Mouse (Mus musculus) neutrophil, adult 5-6 weeks (primary cell): ENCODE measurements around the gene Atp6v1f. TPM values are rescaled to one million over a fixed set of nuclear protein-coding genes. Genes with fewer than 3 reads are reported as not detected.
A peak's percentile ranks its signal among the peaks of the same experiment; 100 is the strongest.

Experiments used
- ATAC-seq: fragments of 151-379, 151-347 bp; 2 replicates; pipeline ENCODE4 v1.8.0; 2017; ENCODE audit warnings: mild to moderate bottlenecking, moderate TSS enrichment; ENCODE audit not compliant: insufficient number of reproducible peaks, poor library complexity, low FRiP score, severe bottlenecking; ENCODE audit errors: extremely low read depth
- total RNA-seq: library from RNA; stranded (forward); fragments of 200-1000 nt; gene quantifications from 2 replicates; pipeline ENCODE4 v1.2.3, GENCODE M21; 2017

The Atp6v1f gene
- 99.2 and 132 TPM in 2 replicates for total RNA-seq

GRCm38 (mm10) chr6:29467583-29468354 is at the start of gene Atp6v1f:
Gene Atp6v1f (plus strand): TSS chr6:29467718.
- peak; percentile 88 for ATAC-seq

- no peak for ATAC-seq
These were observed 46.9 kb upstream of the Atp6v1f start for GRCm38 (mm10) chr6:29420596-29420995.

GRCm38 (mm10) chr6:29425118-29425517 is 42.4 kb upstream of the Atp6v1f start:
- no peak for ATAC-seq

- no peak for ATAC-seq
These were observed 41.2 kb upstream of the Atp6v1f start for GRCm38 (mm10) chr6:29426331-29426730.

GRCm38 (mm10) chr6:29428171-29428570 is 39.3 kb upstream of the Atp6v1f start:
- ATAC-seq = no peak

GRCm38 (mm10) chr6:29430681-29431420 is 36.7 kb upstream of the Atp6v1f start:
- ATAC-seq = no peak

GRCm38 (mm10) chr6:29431473-29431872 is 36.0 kb upstream of the Atp6v1f start:
- ATAC-seq = no peak

- ATAC-seq = no peak
These were observed 35.4 kb upstream of the Atp6v1f start for GRCm38 (mm10) chr6:29432156-29432555.

GRCm38 (mm10) chr6:29432676-29433037 is 34.9 kb upstream of the Atp6v1f start:
- ATAC-seq = no peak

GRCm38 (mm10) chr6:29433038-29433803 is 34.3 kb upstream of the Atp6v1f start, which contains the start of gene Flnc:
Gene Flnc (plus strand): TSS chr6:29433256.
- no peak for ATAC-seq

- ATAC-seq = no peak
These were observed 33.4 kb upstream of the Atp6v1f start for GRCm38 (mm10) chr6:29433804-29434795.

- no peak for ATAC-seq
These were observed 32.4 kb upstream of the Atp6v1f start for GRCm38 (mm10) chr6:29434911-29435691.

GRCm38 (mm10) chr6:29435940-29436451 is 31.5 kb upstream of the Atp6v1f start:
- ATAC-seq = no peak

GRCm38 (mm10) chr6:29436461-29436934 is 31.0 kb upstream of the Atp6v1f start:
- no peak for ATAC-seq

GRCm38 (mm10) chr6:29439251-29439650 is 28.3 kb upstream of the Atp6v1f start:
- ATAC-seq = no peak

- ATAC-seq = no peak
These were observed 27.7 kb upstream of the Atp6v1f start for GRCm38 (mm10) chr6:29439789-29440188.

- 0 out of 2 replicates have a peak, but pooled peaks have one; percentile 14 for ATAC-seq
These were observed 22.7 kb upstream of the Atp6v1f start for GRCm38 (mm10) chr6:29444773-29445172.
